Mouse (Mus musculus) v-Abl transformed pro-B cells (cell line): ENCODE data around the gene Cdh4.

Source experiments
- in situ Hi-C, 2 experiments: fragments of 400-800 bp; cut with MboI; formaldehyde crosslinking; loops; one replicate each; pipeline ENCODE4 v1.15.1; 2025; ENCODE audit not compliant: unreplicated experiment in 2 of 2

Cdh4 gene

GRCm38 (mm10) chr2:179912911-179913310 lies 470.7 kb downstream of the Cdh4 start:
- in situ Hi-C loops, result loop anchor here (5.0 to 25.0 kb wide), 3 partner anchors 209 to 674 kb away; partner anchors contain the start of genes Col9a3 (in 1 of the 2), Mrgbp (in 1 of the 2) and Ogfr (in 1 of the 2)

- in situ Hi-C loops, result loop anchor here (5.0 to 25.0 kb wide), 3 partner anchors 209 to 674 kb away; partner anchors contain the start of genes Col9a3 (in 1 of the 2), Mrgbp (in 1 of the 2) and Ogfr (in 1 of the 2)
Observed at GRCm38 (mm10) chr2:179913349-179913748, 471.1 kb downstream of the Cdh4 start.

- in situ Hi-C loops, result loop anchor here (5.0 to 25.0 kb wide), 3 partner anchors 208 to 673 kb away; partner anchors contain the start of genes Col9a3 (in 1 of the 2), Mrgbp (in 1 of the 2) and Ogfr (in 1 of the 2)
Observed at GRCm38 (mm10) chr2:179914246-179914645, 472.0 kb downstream of the Cdh4 start.

GRCm38 (mm10) chr2:179916877-179917673 lies 474.8 kb downstream of the Cdh4 start:
- in situ Hi-C loops, result loop anchor here (5.0 to 25.0 kb wide), 4 partner anchors 130 to 670 kb away; partner anchors contain the start of genes Col9a3 (in 1 of the 2), Mrgbp (in 1 of the 2) and Ogfr (in 1 of the 2)

- in situ Hi-C loops, result loop anchor here in 1 of 2 experiments (25.0 kb wide), 1 partner anchor 667 kb away; the partner anchor contains the start of genes Col9a3, Mrgbp and Ogfr
Observed at GRCm38 (mm10) chr2:179920042-179920441, 477.8 kb downstream of the Cdh4 start.

- in situ Hi-C loops, result loop anchor here in 1 of 2 experiments (25.0 kb wide), 1 partner anchor 666 kb away; the partner anchor contains the start of genes Col9a3, Mrgbp and Ogfr
Observed at GRCm38 (mm10) chr2:179921021-179921653, 478.9 kb downstream of the Cdh4 start.

GRCm38 (mm10) chr2:179924038-179924437 lies 481.8 kb downstream of the Cdh4 start:
- in situ Hi-C loops, result loop anchor here in 1 of 2 experiments (25.0 kb wide), 1 partner anchor 663 kb away; the partner anchor contains the start of genes Col9a3, Mrgbp and Ogfr

- in situ Hi-C loops, result loop anchor here in 1 of 2 experiments (5.0 kb wide), 1 partner anchor 33 kb away; no protein-coding TSS in a partner anchor
Observed at GRCm38 (mm10) chr2:179929166-179929565, 486.9 kb downstream of the Cdh4 start.

- in situ Hi-C loops, result no loop called here
Observed at GRCm38 (mm10) chr2:179931741-179932140, 489.5 kb downstream of the Cdh4 start.

GRCm38 (mm10) chr2:179934165-179934564 lies 491.9 kb downstream of the Cdh4 start:
- in situ Hi-C loops, result no loop called here

GRCm38 (mm10) chr2:179937091-179937490 lies 494.9 kb downstream of the Cdh4 start:
- in situ Hi-C loops, result no loop called here

- in situ Hi-C loops, result no loop called here
Observed at GRCm38 (mm10) chr2:179941696-179942095, 499.5 kb downstream of the Cdh4 start.

GRCm38 (mm10) chr2:179945051-179945450 lies 502.8 kb downstream of the Cdh4 start:
- in situ Hi-C loops, result no loop called here

- in situ Hi-C loops, result no loop called here
Observed at GRCm38 (mm10) chr2:179946496-179946895, 504.3 kb downstream of the Cdh4 start.

- in situ Hi-C loops, result no loop called here
Observed at GRCm38 (mm10) chr2:179947607-179948006, 505.4 kb downstream of the Cdh4 start.

- in situ Hi-C loops, result no loop called here
Observed at GRCm38 (mm10) chr2:179948820-179949219, 506.6 kb downstream of the Cdh4 start.
